Mouse (Mus musculus) forebrain, postnatal 0 days (tissue): ENCODE results near the gene D630023F18Rik. TPM values are rescaled to one million over a fixed set of nuclear protein-coding genes. Genes with fewer than 3 reads are reported as not detected.

Experiments used
- ATAC-seq: fragments of 200-750 bp; cut with Nextera tagmentation; 2 replicates; pipeline ENCODE4 v1.8.0; 2017; ENCODE audit warnings: mild to moderate bottlenecking, moderate library complexity
- DNase-seq: peaks from one replicate; pipeline ENCODE4 v3.0.0-alpha.2; 2015
- H3K27ac ChIP-seq: fragments of 300-500 bp; sonication (generic); 2 replicates; pipeline ENCODE4 v1.5.1; 2014; ENCODE audit warnings: low read depth, mild to moderate bottlenecking, antibody characterized with exemption, low read length, moderate library complexity, mixed read lengths
- H3K27me3 ChIP-seq: fragments of 300-500 bp; sonication (generic); 2 replicates; pipeline ENCODE4 v1.6.1; 2014; ENCODE audit warnings: mild to moderate bottlenecking, low read length, mixed read lengths; ENCODE audit not compliant: insufficient read depth
- H3K36me3 ChIP-seq: fragments of 300-500 bp; sonication (generic); 2 replicates; pipeline ENCODE4 v1.6.1; 2014; ENCODE audit warnings: mild to moderate bottlenecking, moderate library complexity; ENCODE audit not compliant: insufficient read depth
- H3K4me1 ChIP-seq: fragments of 300-500 bp; sonication (generic); 2 replicates; pipeline ENCODE4 v1.6.1; 2014; ENCODE audit warnings: antibody characterized with exemption; ENCODE audit not compliant: insufficient read depth
- H3K4me2 ChIP-seq: fragments of 300-500 bp; sonication (generic); 2 replicates; pipeline ENCODE4 v1.6.1; 2014; ENCODE audit warnings: low read depth, mild to moderate bottlenecking, moderate library complexity
- H3K4me3 ChIP-seq: fragments of 300-500 bp; sonication (generic); 2 replicates; pipeline ENCODE4 v1.5.1; 2014; ENCODE audit warnings: low read depth, low read length, mixed read lengths
- H3K9ac ChIP-seq: fragments of 300-500 bp; sonication (generic); 2 replicates; pipeline ENCODE4 v1.6.1; 2014; ENCODE audit warnings: mild to moderate bottlenecking
- H3K9me3 ChIP-seq: fragments of 300-500 bp; sonication (generic); 2 replicates; pipeline ENCODE4 v1.6.1; 2016; ENCODE audit warnings: low read length
- CTCF ChIP-seq: sonication (generic); IDR thresholded peaks from 2 replicates; pipeline ENCODE4 v1.5.1; 2016; ENCODE audit warnings: antibody characterized with exemption, control low read depth, low read depth
- WGBS: fragments of 180-500 bp; shearing (Covaris S2); extraction: QIAGEN DNeasy Blood & Tissue Kit; methylation state at CpG from one replicate; pipeline ENCODE4 v1.1.7; 2014; 5-methylcytosine and 5-hydroxymethylcytosine counted together
- polyA plus RNA-seq: library from polyadenylated mRNA; unstranded; fragments of >200 nt; fragmentation: Nextera tagmentation; extraction: Ambion mirVana; gene quantifications from 2 replicates; pipeline ENCODE4 v1.2.1, GENCODE M21; 2015
- total RNA-seq: library from RNA; depleted of rRNA; stranded (reverse); fragments of >200 nt; gene quantifications from 2 replicates; pipeline ENCODE4 v1.2.3, GENCODE M21; 2014; rRNA removed

The D630023F18Rik gene
- total and polyA plus RNA-seq, 2 experiments from 2014 or later = 9.8 to 12.3 TPM

- Histone ChIP-seq H3K4me3 (no peak within 1 kb of the TSS), H3K36me3 (no peaks in the 10 kb centered on the region), H3K4me2 (no peak within 1 kb of the TSS), H3K9me3 (no peaks in the 10 kb centered on the region), H3K4me1 (no peaks in the 10 kb centered on the region), H3K27ac (no peak within 1 kb of the TSS), H3K27me3 (no peaks in the 10 kb centered on the region), H3K9ac (no peak within 1 kb of the TSS)
- DNase-seq (no peak), ATAC-seq (no peak)
- WGBS = 26% methylated on average over 8 of the region's 8 CpGs
- TF ChIP-seq CTCF = no peak
These were observed 59.7 kb downstream of the D630023F18Rik start, which contains the start of gene Crygd for GRCm38 (mm10) chr1:65063352-65063751. Gene Crygd, minus strand, starts transcription at chr1:65063452.

Other genes with a start within 250 kb of the D630023F18Rik start
- 9.9 and 13.2 TPM in 2 replicates for gene Plekhm3, start 166.4 kb downstream of the D630023F18Rik start, total RNA-seq
- gene Plekhm3, start 166.4 kb downstream of the D630023F18Rik start, polyA plus RNA-seq = 2.5 and 5.3 TPM in 2 replicates
- not detected in 2 replicates for gene Akr1cl, start 90.5 kb downstream of the D630023F18Rik start, total RNA-seq
- not detected in 2 replicates for gene Akr1cl, start 90.5 kb downstream of the D630023F18Rik start, polyA plus RNA-seq
- not detected in 2 replicates for gene Cryge, start 72.1 kb downstream of the D630023F18Rik start, total RNA-seq
- not detected in 2 replicates for gene Cryge, start 72.1 kb downstream of the D630023F18Rik start, polyA plus RNA-seq
- not detected in 2 replicates for gene Crygd, start 59.8 kb downstream of the D630023F18Rik start, total RNA-seq
- gene Crygd, start 59.8 kb downstream of the D630023F18Rik start, polyA plus RNA-seq = not detected in 2 replicates
- gene Crygc, start 49.5 kb downstream of the D630023F18Rik start, total RNA-seq = not detected in 2 replicates
- gene Crygc, start 49.5 kb downstream of the D630023F18Rik start, polyA plus RNA-seq = not detected in 2 replicates
- not detected in 2 replicates for gene Crygb, start 40.9 kb downstream of the D630023F18Rik start, total RNA-seq
- gene Crygb, start 40.9 kb downstream of the D630023F18Rik start, polyA plus RNA-seq = 0.31 and 0.52 TPM in 2 replicates
- gene Cryga, start 19.8 kb downstream of the D630023F18Rik start, total RNA-seq = not detected in 2 replicates
- 0.39 and 0.44 TPM in 2 replicates for gene Cryga, start 19.8 kb downstream of the D630023F18Rik start, polyA plus RNA-seq
- 0.92 TPM in 1 of 2 replicates, not detected in the other for gene Gm28845, start 3.7 kb downstream of the D630023F18Rik start, total RNA-seq
- 0.52 TPM in 1 of 2 replicates, not detected in the other for gene Gm28845, start 3.7 kb downstream of the D630023F18Rik start, polyA plus RNA-seq
- 366 and 375 TPM in 2 replicates for gene Idh1, start 63.3 kb upstream of the D630023F18Rik start, total RNA-seq
- 436 and 453 TPM in 2 replicates for gene Idh1, start 63.3 kb upstream of the D630023F18Rik start, polyA plus RNA-seq
- gene Pikfyve, start 63.5 kb upstream of the D630023F18Rik start, total RNA-seq = 33.6 and 42.6 TPM in 2 replicates
- gene Pikfyve, start 63.5 kb upstream of the D630023F18Rik start, polyA plus RNA-seq = 8.3 and 9.9 TPM in 2 replicates
- 2.6 and 3.4 TPM in 2 replicates for gene Pth2r, start 158.8 kb upstream of the D630023F18Rik start, total RNA-seq
- 1.5 and 2.6 TPM in 2 replicates for gene Pth2r, start 158.8 kb upstream of the D630023F18Rik start, polyA plus RNA-seq